Mouse (Mus musculus) C2C12 (cell line): ENCODE measurements around the gene Dkk2.

Experiments
- CEBPB ChIP-seq: IDR thresholded peaks from one replicate; pipeline ENCODE4 v1.6.1; 2011; ENCODE audit warnings: low read depth, mild to moderate bottlenecking, control low read depth, moderate library complexity
- CTCF ChIP-seq: IDR thresholded peaks from one replicate; pipeline ENCODE4 v1.5.1; 2011; ENCODE audit not compliant: control insufficient read depth, insufficient read depth, insufficient read length
- FOSL1 ChIP-seq: IDR thresholded peaks from one replicate; pipeline ENCODE4 v1.8.0; 2011; ENCODE audit warnings: mild to moderate bottlenecking, low read length; ENCODE audit not compliant: poor library complexity, insufficient read depth, severe bottlenecking
- MAX ChIP-seq: IDR thresholded peaks from one replicate; pipeline ENCODE4 v1.6.1; 2011; ENCODE audit warnings: mild to moderate bottlenecking, control low read depth
- MYOG ChIP-seq: IDR thresholded peaks from one replicate; pipeline ENCODE4 v1.6.1; 2011; ENCODE audit not compliant: control insufficient read depth, insufficient read length; ENCODE audit errors: extremely low read depth
- USF1 ChIP-seq: IDR thresholded peaks from one replicate; pipeline ENCODE4 v1.6.1; 2011; ENCODE audit warnings: low read depth, mild to moderate bottlenecking, control low read depth, moderate library complexity

DNA sequence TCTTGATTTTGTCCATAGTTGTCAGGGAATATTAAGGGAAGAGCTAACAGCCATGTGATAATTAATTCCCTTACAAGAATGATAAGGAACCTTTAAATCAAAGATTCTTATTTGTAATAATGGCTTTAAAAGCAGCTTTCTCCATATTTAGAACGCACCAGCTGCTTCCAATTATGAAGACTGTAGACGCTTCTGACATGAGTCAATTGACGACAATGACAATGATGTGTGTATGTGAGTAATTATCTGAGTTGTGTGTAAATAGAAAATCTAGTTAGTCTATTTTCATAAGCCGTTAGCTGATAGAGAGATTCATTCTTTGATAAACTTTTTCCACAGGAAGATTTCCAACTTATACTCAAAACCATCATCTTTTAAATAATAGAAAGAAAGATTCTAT lies 46.8 kb downstream of the Dkk2 start:
- no peak for TF ChIP-seq CTCF
- TF ChIP-seq MYOG, result no peak
- TF ChIP-seq MAX, result no peak
- TF ChIP-seq FOSL1, result no peak
- TF ChIP-seq CEBPB, result no peak
- no peak for TF ChIP-seq USF1
